Mouse (Mus musculus) heart, postnatal 0 days (tissue): ENCODE measurements at regions not wholly inside any gene's neighbourhood (a gene's known extent, or its start where the extent isn't known, plus 50 kb on each side); places are given as distances from the start of the nearest gene placed in this dataset.
A peak's percentile ranks its signal among the peaks of the same experiment; 100 is the strongest.

Experiments
- ATAC-seq: fragments of 200-750 bp; cut with Nextera tagmentation; 2 replicates; pipeline ENCODE4 v1.8.0; 2017; ENCODE audit warnings: low read depth, moderate number of reproducible peaks, moderate library complexity; ENCODE audit not compliant: insufficient read depth
- DNase-seq: peaks from one replicate; pipeline ENCODE4 v3.0.0-alpha.2; 2016; ENCODE audit warnings: low spot score
- H3K27ac ChIP-seq: fragments of 300-500 bp; sonication (generic); 2 replicates; pipeline ENCODE4 v1.5.1; 2014; ENCODE audit warnings: low read depth, mild to moderate bottlenecking
- H3K27me3 ChIP-seq: fragments of 300-500 bp; sonication (generic); 2 replicates; pipeline ENCODE4 v1.6.1; 2014; ENCODE audit warnings: low read length, mixed read lengths; ENCODE audit not compliant: control insufficient read depth, insufficient read depth
- H3K36me3 ChIP-seq: fragments of 300-500 bp; sonication (generic); replicated peaks from 2 replicates; pipeline ENCODE4 v1.6.1; 2014; ENCODE audit warnings: low read length, mixed read lengths; ENCODE audit not compliant: control insufficient read depth, insufficient read depth
- H3K4me1 ChIP-seq: fragments of 300-500 bp; sonication (generic); 2 replicates; pipeline ENCODE4 v1.6.1; 2014; ENCODE audit warnings: antibody characterized with exemption; ENCODE audit not compliant: control insufficient read depth, insufficient read depth
- H3K4me2 ChIP-seq: fragments of 300-500 bp; sonication (generic); 2 replicates; pipeline ENCODE4 v1.6.1; 2014; ENCODE audit warnings: low read depth, mild to moderate bottlenecking, low read length, moderate library complexity
- H3K4me3 ChIP-seq: fragments of 300-500 bp; sonication (generic); 2 replicates; pipeline ENCODE4 v1.5.1; 2014; ENCODE audit warnings: low read depth, low read length
- H3K9ac ChIP-seq: fragments of 300-500 bp; sonication (generic); replicated peaks from 2 replicates; pipeline ENCODE4 v1.6.1; 2014; ENCODE audit warnings: low read depth, low read length, mixed read lengths
- H3K9me3 ChIP-seq: fragments of 300-500 bp; sonication (generic); replicated peaks from 2 replicates; pipeline ENCODE4 v1.6.1; 2016; ENCODE audit warnings: low read length; ENCODE audit not compliant: control insufficient read depth
- CTCF ChIP-seq: IDR thresholded peaks from 2 replicates; pipeline ENCODE4 v1.5.1; 2016; ENCODE audit warnings: antibody characterized with exemption, control low read depth, low read depth
- EP300 ChIP-seq: IDR thresholded peaks from 2 replicates; pipeline ENCODE4 v1.6.1; 2016; ENCODE audit warnings: antibody characterized with exemption, low read depth
- WGBS: fragments of 180-500 bp; shearing (Covaris S2); extraction: QIAGEN DNeasy Blood & Tissue Kit; methylation state at CpG from one replicate; pipeline ENCODE4 v1.1.7; 2014; 5-methylcytosine and 5-hydroxymethylcytosine counted together

DNA sequence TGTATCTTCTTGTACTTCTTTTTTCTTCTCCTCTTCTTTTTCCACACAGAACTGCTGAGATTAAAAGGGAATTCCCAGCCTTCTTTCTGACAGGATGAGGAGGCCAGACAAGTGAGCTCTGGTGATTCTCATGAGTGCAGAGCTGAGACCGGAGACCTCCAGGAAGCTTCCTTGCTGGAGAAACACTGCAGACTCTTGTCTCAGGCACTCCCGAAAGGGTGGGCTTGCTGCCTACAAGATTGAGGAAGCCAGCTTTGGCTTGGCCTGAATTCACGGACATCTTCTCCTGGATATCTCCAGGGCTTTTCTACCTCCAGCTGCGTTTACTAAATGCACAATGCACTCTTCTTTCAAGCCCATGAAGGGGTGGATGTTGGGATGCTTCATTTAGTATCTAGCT is 226.0 kb downstream of the Csl start:
- Histone ChIP-seq H3K27ac (peak overlapping the region; percentile 41; the same call in 1 of the 2 replicates), H3K9me3 (no peaks in the 10 kb centered on the region), H3K4me1 (0 out of 2 replicates have a peak, but pooled peaks cover 3% of the 10 kb centered on the region), H3K36me3 (no peaks in the 10 kb centered on the region), H3K4me3 (no peak overlapping the region), H3K4me2 (no peak overlapping the region), H3K27me3 (no peaks in the 10 kb centered on the region), H3K9ac (no peak overlapping the region)
- ATAC-seq (no peak), DNase-seq (no peak)
- WGBS = 49% methylated on average over 4 of the region's 4 CpGs
- no peak for TF ChIP-seq EP300
- TF ChIP-seq CTCF = no peak

DNA sequence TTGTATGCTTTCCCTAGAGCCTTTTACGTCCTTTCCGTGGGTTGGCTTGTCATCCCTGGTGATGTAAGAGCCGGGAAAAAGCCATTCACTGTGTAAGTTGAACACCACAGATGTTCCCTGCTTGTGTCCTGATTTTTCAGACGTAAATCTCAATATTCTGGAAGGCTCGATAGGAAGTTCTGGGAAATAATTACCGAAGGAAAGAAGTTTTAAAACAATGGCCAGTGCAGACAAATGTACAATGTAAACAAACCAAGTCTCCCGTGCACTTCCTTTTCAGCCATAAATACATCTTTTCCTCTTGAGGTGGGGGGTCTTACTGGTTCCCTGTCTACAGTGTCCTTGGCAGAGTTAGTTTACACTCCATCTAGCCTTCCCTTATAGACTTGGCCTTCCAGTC is 225.2 kb downstream of the Csl start:
- TF ChIP-seq CTCF (no peak), EP300 (0 out of 2 replicates have a peak, but pooled peaks have one; percentile 24)
- WGBS = 53% methylated on average over 7 of the region's 7 CpGs
- no peak overlapping the region for H3K4me3 ChIP-seq
- ATAC-seq (0 out of 2 replicates have a peak, but pooled peaks have one; percentile 8), DNase-seq (no peak)
- no peak overlapping the region for H3K27ac ChIP-seq
- no peak overlapping the region for H3K9ac ChIP-seq
- H3K4me2 ChIP-seq = no peak overlapping the region
- H3K9me3 ChIP-seq = no peaks in the 10 kb centered on the region
- no peaks in the 10 kb centered on the region for H3K27me3 ChIP-seq
- no peaks in the 10 kb centered on the region for H3K36me3 ChIP-seq
- 0 out of 2 replicates have a peak, but pooled peaks cover 3% of the 10 kb centered on the region for H3K4me1 ChIP-seq

DNA sequence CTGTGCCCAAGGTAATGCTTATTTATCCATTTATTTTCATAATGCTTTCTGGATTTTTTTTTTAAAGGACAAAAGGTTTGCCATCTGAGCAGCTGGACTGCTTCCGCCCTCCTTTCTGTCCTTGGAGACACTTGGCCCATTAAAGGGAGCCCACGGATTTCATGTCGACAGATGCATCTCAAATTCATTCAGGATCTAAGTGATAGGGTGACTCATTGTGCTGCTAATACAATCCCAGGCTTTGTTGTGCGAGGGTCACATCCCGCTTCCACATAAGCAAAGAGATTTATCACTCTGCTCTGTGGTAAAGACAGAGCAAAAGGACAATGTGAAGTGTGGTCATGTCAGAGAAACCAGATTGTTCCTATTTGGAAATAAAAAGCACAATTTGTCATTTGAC is 220.8 kb downstream of the Csl start:
- 64% methylated on average over 5 of the region's 5 CpGs for WGBS
- no peak overlapping the region for H3K4me2 ChIP-seq
- H3K36me3 ChIP-seq = no peaks in the 10 kb centered on the region
- no peak overlapping the region for H3K9ac ChIP-seq
- TF ChIP-seq EP300 (no peak), CTCF (no peak)
- DNase-seq (no peak), ATAC-seq (no peak)
- H3K27ac ChIP-seq = no peak overlapping the region
- H3K27me3 ChIP-seq = no peaks in the 10 kb centered on the region
- H3K9me3 ChIP-seq = no peaks in the 10 kb centered on the region
- no peak overlapping the region for H3K4me3 ChIP-seq
- no peaks in the 10 kb centered on the region for H3K4me1 ChIP-seq

DNA sequence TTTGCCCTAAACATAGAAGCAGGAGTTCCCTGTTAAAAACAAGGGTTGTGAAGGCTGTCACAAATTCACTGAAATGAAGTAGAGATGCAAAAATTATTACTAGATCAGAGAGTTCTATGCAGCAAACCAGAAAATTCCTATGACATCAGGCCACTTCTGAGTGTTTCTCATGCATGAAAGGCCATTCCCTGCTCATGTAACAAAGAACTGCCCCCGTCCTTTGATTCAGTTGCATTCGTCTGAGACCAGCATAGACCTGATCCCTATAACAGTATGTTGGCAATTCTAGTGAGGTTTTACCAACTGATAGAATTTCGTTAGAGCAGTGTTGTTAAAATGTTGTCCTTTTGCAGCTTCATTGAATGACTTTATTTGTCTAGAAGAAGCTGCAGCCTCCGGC is 207.1 kb downstream of the Csl start:
- DNase-seq (no peak), ATAC-seq (no peak)
- Histone ChIP-seq H3K4me1 (no peaks in the 10 kb centered on the region), H3K4me3 (no peak overlapping the region), H3K36me3 (no peaks in the 10 kb centered on the region), H3K4me2 (no peak overlapping the region), H3K27ac (no peak overlapping the region), H3K9me3 (no peaks in the 10 kb centered on the region), H3K9ac (no peak overlapping the region), H3K27me3 (no peaks in the 10 kb centered on the region)
- WGBS = 89% methylated on average over 4 of the region's 4 CpGs
- TF ChIP-seq CTCF = no peak

DNA sequence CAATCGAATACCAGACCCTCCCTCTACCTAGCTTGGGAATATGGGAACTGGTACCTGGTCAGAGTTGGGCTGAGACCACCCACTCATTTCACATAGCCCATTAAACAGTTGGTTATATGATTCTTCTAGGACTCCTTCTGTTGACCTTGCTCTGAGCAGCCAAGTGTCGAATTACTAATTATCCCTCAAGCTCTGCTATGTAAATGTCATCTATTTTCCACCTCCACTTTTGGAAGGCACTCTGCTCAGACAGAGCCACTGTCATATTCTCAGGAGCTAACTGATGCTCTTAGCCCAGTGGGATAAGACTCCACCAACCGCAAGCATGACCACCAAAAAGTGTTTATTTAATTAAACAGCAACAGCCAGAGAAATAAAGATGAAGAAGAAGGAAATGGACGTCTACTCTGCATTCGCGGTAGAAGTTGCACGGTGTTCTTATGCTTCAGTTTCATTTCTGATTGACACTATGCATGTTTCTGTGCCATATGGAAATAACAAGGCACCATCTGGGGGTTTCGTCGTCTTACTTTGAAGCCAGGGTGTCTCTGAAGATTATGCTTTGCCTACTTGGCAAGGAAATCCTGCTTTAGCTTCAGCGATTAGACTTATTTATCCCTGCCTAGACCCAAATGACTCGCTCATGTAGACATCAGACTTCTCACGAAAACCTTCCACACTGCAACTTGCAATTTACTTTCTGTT is 206.5 kb downstream of the Csl start:
- WGBS = 85% methylated on average over 12 of the region's 12 CpGs

DNA sequence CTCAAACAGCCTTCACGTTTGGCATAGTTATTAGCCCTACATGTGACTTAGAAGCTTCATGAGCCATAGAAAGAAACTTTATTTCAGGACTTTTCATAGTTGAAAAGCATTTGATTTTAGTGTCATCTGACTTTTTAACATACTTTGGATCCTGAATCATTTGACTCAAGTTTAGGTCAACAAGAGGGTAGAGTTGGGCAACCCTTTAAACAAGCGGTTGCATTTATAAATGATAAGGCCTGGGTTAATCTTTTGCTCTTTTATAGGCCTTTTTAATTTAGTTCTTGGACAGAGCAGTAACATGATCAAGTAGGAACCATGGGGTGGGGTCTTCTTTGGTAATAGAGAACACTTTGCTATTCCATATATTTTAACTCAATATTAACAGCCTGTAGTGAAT is 204.4 kb downstream of the Csl start:
- WGBS = 85% methylated on average over 2 of the region's 2 CpGs
- H3K9me3 ChIP-seq = no peaks in the 10 kb centered on the region
- DNase-seq (no peak), ATAC-seq (no peak)
- no peak overlapping the region for H3K4me3 ChIP-seq
- TF ChIP-seq EP300 (no peak), CTCF (no peak)
- no peak overlapping the region for H3K27ac ChIP-seq
- H3K27me3 ChIP-seq = no peaks in the 10 kb centered on the region
- H3K4me2 ChIP-seq = no peak overlapping the region
- no peaks in the 10 kb centered on the region for H3K4me1 ChIP-seq
- no peaks in the 10 kb centered on the region for H3K36me3 ChIP-seq
- no peak overlapping the region for H3K9ac ChIP-seq

More for the DNA sequence above, 206.5 kb downstream of the Csl start:
- no peak for TF ChIP-seq EP300
- no peak for TF ChIP-seq CTCF
- H3K4me1 ChIP-seq = no peaks in the 10 kb centered on the region
- H3K9ac ChIP-seq = no peak overlapping the region
- H3K36me3 ChIP-seq = no peaks in the 10 kb centered on the region
- DNase-seq (no peak), ATAC-seq (no peak)
- H3K4me3 ChIP-seq = no peak overlapping the region
- no peak overlapping the region for H3K4me2 ChIP-seq
- H3K27ac ChIP-seq = no peak overlapping the region
- H3K27me3 ChIP-seq = no peaks in the 10 kb centered on the region
- no peaks in the 10 kb centered on the region for H3K9me3 ChIP-seq
